8 mouse cellular contexts compared by ENCODE assay signal in genomic region chr4:128883379-128883781, GRCm38 (mm10). TPM values are rescaled to one million over a fixed set of nuclear protein-coding genes. Genes with fewer than 3 reads are reported as not detected.
A peak's percentile ranks its signal among the peaks of the same experiment; 100 is the strongest.
DNase-seq lines count a peak whose midpoint lies in the region; ATAC-seq and TF ChIP-seq lines count a peak whose summit lies in the region.

Gene Trim62, plus strand, starts transcription at chr4:128883580.

- H3K4me2 ChIP-seq in heart, embryonic 13.5 days: peak within 1 kb of the TSS; percentile 100
- peak within 1 kb of the TSS; percentile 99 for H3K4me2 ChIP-seq in kidney, postnatal 0 days (ENCODE audit: low read length)
- peak within 1 kb of the TSS; percentile 88 for H3K4me2 ChIP-seq in liver, embryonic 15.5 days
- H3K4me2 ChIP-seq in neural tube, embryonic 11.5 days (ENCODE audit: low read depth): peak within 1 kb of the TSS; percentile 99
- peak within 1 kb of the TSS; percentile 100 for H3K4me2 ChIP-seq in stomach, postnatal 0 days (replicated peaks; ENCODE audit: low read depth)

- H3ac ChIP-seq in C2C12 (ENCODE audit: control insufficient read depth, insufficient read length, low read depth): peak within 1 kb of the TSS; percentile 70

- peaks cover 25% of the 10 kb centered on the region for H3K27me3 ChIP-seq in C2C12 (ENCODE audit: control insufficient read depth, insufficient read depth, insufficient read length)
- peaks cover 25% of the 10 kb centered on the region for H3K27me3 ChIP-seq in heart, embryonic 13.5 days (replicated peaks)
- H3K27me3 ChIP-seq in kidney, postnatal 0 days (ENCODE audit: insufficient read depth, low read length): no peaks in the 10 kb centered on the region
- H3K27me3 ChIP-seq in liver, embryonic 15.5 days: peaks cover 84% of the 10 kb centered on the region
- no peaks in the 10 kb centered on the region for H3K27me3 ChIP-seq in neural tube, embryonic 11.5 days (ENCODE audit: control insufficient read depth, insufficient read depth, low read length)
- H3K27me3 ChIP-seq in stomach, postnatal 0 days (ENCODE audit: control insufficient read depth, insufficient read depth, low read length): no peaks in the 10 kb centered on the region

- TF ChIP-seq POLR2A in bone marrow, adult 2 months (IDR thresholded peaks at IDR 0.05; ENCODE audit: borderline replicate concordance, control insufficient read depth, low read depth, low read length): no peak

- peak within 1 kb of the TSS; percentile 85 for H3K9ac ChIP-seq in heart, embryonic 13.5 days
- H3K9ac ChIP-seq in kidney, postnatal 0 days (ENCODE audit: low read depth, low read length): peak within 1 kb of the TSS; percentile 67
- H3K9ac ChIP-seq in liver, embryonic 15.5 days: peak within 1 kb of the TSS; percentile 27; the same call in 1 of the 2 replicates
- H3K9ac ChIP-seq in neural tube, embryonic 11.5 days (ENCODE audit: low read length): peak within 1 kb of the TSS; percentile 77
- H3K9ac ChIP-seq in stomach, postnatal 0 days (ENCODE audit: low read length): peak within 1 kb of the TSS; percentile 64

- peak; percentile 75 for ATAC-seq in heart, embryonic 13.5 days (ENCODE audit: extremely low read depth, insufficient number of reproducible peaks, low FRiP score, low TSS enrichment)
- ATAC-seq in kidney, postnatal 0 days (replicated peaks; ENCODE audit: low FRiP score, low read depth): peak; percentile 71
- peak; percentile 65 for ATAC-seq in liver, embryonic 15.5 days (ENCODE audit: insufficient read depth)
- peak; percentile 61 for ATAC-seq in neural tube, embryonic 11.5 days (ENCODE audit: insufficient read depth, low FRiP score, low TSS enrichment)
- peak; percentile 84 for ATAC-seq in stomach, postnatal 0 days (ENCODE audit: low FRiP score, low TSS enrichment)

- no peak for TF ChIP-seq CTCF in C2C12 (IDR thresholded peaks at IDR 0.05; ENCODE audit: control insufficient read depth, insufficient read depth, insufficient read length)
- TF ChIP-seq CTCF in bone marrow, adult 2 months (IDR thresholded peaks at IDR 0.05; ENCODE audit: control insufficient read depth, insufficient read depth, low read length): no peak
- TF ChIP-seq CTCF in kidney, postnatal 0 days (IDR thresholded peaks at IDR 0.05; ENCODE audit: low read depth): peak; percentile 26; the same call in 1 of the 2 replicates
- TF ChIP-seq CTCF in stomach, postnatal 0 days (IDR thresholded peaks at IDR 0.05; ENCODE audit: low read depth): peak; percentile 34; the same call in 1 of the 2 replicates

- peak; percentile 39 for DNase-seq in fibroblast of lung, adult 2 months (ENCODE audit: low read depth)
- DNase-seq in kidney, postnatal 0 days (ENCODE audit: low spot score): peak; percentile 88
- peak; percentile 89 for DNase-seq in neural tube, embryonic 11.5 days (ENCODE audit: low spot score)
- peak; percentile 77 for DNase-seq in stomach, postnatal 0 days (ENCODE audit: low spot score)

- WGBS in bone marrow, adult 2 months: 2% methylated on average over 30 of the region's 37 CpGs
- under 1% methylated on average over 32 of the region's 37 CpGs for WGBS in heart, embryonic 13.5 days
- under 1% methylated on average over 37 of the region's 37 CpGs for WGBS in kidney, postnatal 0 days
- under 1% methylated on average over 35 of the region's 37 CpGs for WGBS in liver, embryonic 15.5 days (ENCODE audit: insufficient replicate concordance)
- WGBS in neural tube, embryonic 11.5 days: under 1% methylated on average over 34 of the region's 37 CpGs
- under 1% methylated on average over 35 of the region's 37 CpGs for WGBS in stomach, postnatal 0 days

- peaks cover 2% of the 10 kb centered on the region for H3K4me1 ChIP-seq in bone marrow, adult 2 months (ENCODE audit: control insufficient read depth, insufficient read depth, low read length)
- H3K4me1 ChIP-seq in heart, embryonic 13.5 days: peaks cover 24% of the 10 kb centered on the region
- 0 out of 2 replicates have a peak, but pooled peaks cover 3% of the 10 kb centered on the region for H3K4me1 ChIP-seq in kidney, postnatal 0 days (replicated peaks; ENCODE audit: insufficient read depth, low read length)
- H3K4me1 ChIP-seq in liver, embryonic 15.5 days (replicated peaks): peaks cover 14% of the 10 kb centered on the region
- peaks cover 12% of the 10 kb centered on the region for H3K4me1 ChIP-seq in neural tube, embryonic 11.5 days (ENCODE audit: control insufficient read depth, insufficient read depth, low read length)
- H3K4me1 ChIP-seq in stomach, postnatal 0 days (replicated peaks; ENCODE audit: control insufficient read depth, insufficient read depth): no peaks in the 10 kb centered on the region; the same call in 1 of the 2 replicates

- no peak for TF ChIP-seq EP300 in stomach, postnatal 0 days (optimal IDR thresholded peaks at IDR 0.05)

- no peaks in the 10 kb centered on the region for H3K79me3 ChIP-seq in C2C12 (ENCODE audit: low read depth)

- no peaks in the 10 kb centered on the region for H3K79me2 ChIP-seq in C2C12 (ENCODE audit: control insufficient read depth, insufficient read depth)

- peak within 1 kb of the TSS; percentile 18 for H3K4me3 ChIP-seq in C2C12 (ENCODE audit: insufficient read depth, poor library complexity, severe bottlenecking)
- peak within 1 kb of the TSS; percentile 62 for H3K4me3 ChIP-seq in bone marrow, adult 2 months (replicated peaks; ENCODE audit: control insufficient read depth, low read depth, low read length)
- H3K4me3 ChIP-seq in heart, embryonic 13.5 days: peak within 1 kb of the TSS; percentile 81
- H3K4me3 ChIP-seq in kidney, postnatal 0 days (replicated peaks; ENCODE audit: low read depth, low read length): peak within 1 kb of the TSS; percentile 68
- H3K4me3 ChIP-seq in liver, embryonic 15.5 days (replicated peaks): peak within 1 kb of the TSS; percentile 60
- H3K4me3 ChIP-seq in neural tube, embryonic 11.5 days (ENCODE audit: low read depth, low read length): peak within 1 kb of the TSS; percentile 79
- H3K4me3 ChIP-seq in stomach, postnatal 0 days (ENCODE audit: low read depth, low read length): peak within 1 kb of the TSS; percentile 67

- H3K36me3 ChIP-seq in C2C12 (ENCODE audit: control insufficient read depth, insufficient read depth): no peaks in the 10 kb centered on the region
- H3K36me3 ChIP-seq in heart, embryonic 13.5 days: peaks cover 9% of the 10 kb centered on the region
- no peaks in the 10 kb centered on the region for H3K36me3 ChIP-seq in kidney, postnatal 0 days (ENCODE audit: insufficient read depth, low read length)
- no peaks in the 10 kb centered on the region for H3K36me3 ChIP-seq in liver, embryonic 15.5 days (replicated peaks)
- H3K36me3 ChIP-seq in neural tube, embryonic 11.5 days (ENCODE audit: control insufficient read depth, insufficient read depth, low read length): no peaks in the 10 kb centered on the region
- no peaks in the 10 kb centered on the region for H3K36me3 ChIP-seq in stomach, postnatal 0 days (ENCODE audit: control insufficient read depth, insufficient read depth, low read length)

- peaks cover 5% of the 10 kb centered on the region for H3K9me3 ChIP-seq in heart, embryonic 13.5 days
- H3K9me3 ChIP-seq in kidney, postnatal 0 days (replicated peaks; ENCODE audit: low read length): no peaks in the 10 kb centered on the region
- no peaks in the 10 kb centered on the region for H3K9me3 ChIP-seq in liver, embryonic 15.5 days (replicated peaks)
- H3K9me3 ChIP-seq in neural tube, embryonic 11.5 days (ENCODE audit: control insufficient read depth, low read length): no peaks in the 10 kb centered on the region
- H3K9me3 ChIP-seq in stomach, postnatal 0 days (ENCODE audit: control insufficient read depth, low read length): no peaks in the 10 kb centered on the region

- no peak within 1 kb of the TSS for H3K27ac ChIP-seq in bone marrow, adult 2 months (ENCODE audit: control insufficient read depth, insufficient read depth, low read depth, low read length, poor library complexity)
- H3K27ac ChIP-seq in heart, embryonic 13.5 days (replicated peaks): peak within 1 kb of the TSS; percentile 54; the same call in 1 of the 2 replicates
- H3K27ac ChIP-seq in kidney, postnatal 0 days: peak within 1 kb of the TSS; percentile 51; the same call in 1 of the 2 replicates
- H3K27ac ChIP-seq in liver, embryonic 15.5 days (replicated peaks): no peak within 1 kb of the TSS
- peak within 1 kb of the TSS; percentile 44; the same call in 1 of the 2 replicates for H3K27ac ChIP-seq in neural tube, embryonic 11.5 days (ENCODE audit: low read depth, low read length)
- H3K27ac ChIP-seq in stomach, postnatal 0 days (replicated peaks): peak within 1 kb of the TSS; percentile 35

TF ChIP-seq in C2C12, 6 proteins besides CTCF, POLR2A, EP300 and RAD21:
- no peak for TF ChIP-seq MYOG (IDR thresholded peaks at IDR 0.05; ENCODE audit: control insufficient read depth, extremely low read depth, insufficient read length)
- TF ChIP-seq FOSL1 (IDR thresholded peaks at IDR 0.05; ENCODE audit: insufficient read depth, low read length, poor library complexity, severe bottlenecking): no peak
- TF ChIP-seq MYOD1 (IDR thresholded peaks at IDR 0.05; ENCODE audit: control insufficient read depth, insufficient read length, low read depth): no peak
- no peak for TF ChIP-seq CEBPB (IDR thresholded peaks at IDR 0.05; ENCODE audit: low read depth)
- TF ChIP-seq USF1 (IDR thresholded peaks at IDR 0.05; ENCODE audit: low read depth): no peak
- TF ChIP-seq MAX (IDR thresholded peaks at IDR 0.05): no peak

RNA-seq across cellular contexts. Expression of gene Trim62, which starts in this region (rescaled TPM):
- 0.87 TPM for polyA plus RNA-seq in C2C12 (2012; fragmentation: generic; extraction: Trizol)
- polyA plus RNA-seq in bone marrow, adult 2 months (2011; ENCODE audit: insufficient read depth, insufficient read length, low replicate concordance, missing spikeins): 0.52 and 1.0 TPM in 2 replicates
- 2.8 and 2.9 TPM in 2 replicates for polyA plus RNA-seq in heart, embryonic 13.5 days (2015; fragmentation: Nextera tagmentation; extraction: Ambion mirVana)
- polyA plus RNA-seq in kidney, postnatal 0 days (2015; fragmentation: Nextera tagmentation; extraction: Ambion mirVana): 5.4 and 6.2 TPM in 2 replicates
- 0.18 and 0.20 TPM in 2 replicates for polyA plus RNA-seq in liver, embryonic 15.5 days (2015; fragmentation: Nextera tagmentation; extraction: Ambion mirVana)
- 20.6 and 21.8 TPM in 2 replicates for polyA plus RNA-seq in neural tube, embryonic 11.5 days (2014; fragmentation: Nextera tagmentation; extraction: Ambion mirVana)
- 2.6 and 3.5 TPM in 2 replicates for polyA plus RNA-seq in stomach, postnatal 0 days (2015; fragmentation: Nextera tagmentation; extraction: Ambion mirVana)

Comparison
In these comparisons a context has a peak if more than half of its experiments do, and no peak if none do; other contexts are left out.
1. Peak in ATAC-seq, H3K4me3 ChIP-seq, H3K9ac ChIP-seq and H3K4me2 ChIP-seq in liver, embryonic 15.5 days; RNA of the gene not detected or under 1 TPM.
2. H3K4me3 ChIP-seq: peak in every context shown above with its lines; median percentile 81 in heart, embryonic 13.5 days; 79 in neural tube, embryonic 11.5 days; 68 in kidney, postnatal 0 days; 67 in stomach, postnatal 0 days; 62 in bone marrow, adult 2 months; 60 in liver, embryonic 15.5 days; 18 in C2C12.
3. CTCF ChIP-seq: peak in kidney, postnatal 0 days (single experiment) and stomach, postnatal 0 days (single experiment); none in C2C12 (single experiment) and bone marrow, adult 2 months (single experiment).
4. H3K27ac ChIP-seq: peak in heart, embryonic 13.5 days (single experiment), kidney, postnatal 0 days (single experiment), neural tube, embryonic 11.5 days (single experiment) and stomach, postnatal 0 days (single experiment); none in bone marrow, adult 2 months (single experiment) and liver, embryonic 15.5 days (single experiment).
5. DNase-seq: peak in every context shown above with its lines; median percentile 89 in neural tube, embryonic 11.5 days; 88 in kidney, postnatal 0 days; 77 in stomach, postnatal 0 days; 39 in fibroblast of lung, adult 2 months.
6. H3K9ac ChIP-seq: peak in every context shown above with its lines; median percentile 85 in heart, embryonic 13.5 days; 77 in neural tube, embryonic 11.5 days; 67 in kidney, postnatal 0 days; 64 in stomach, postnatal 0 days; 27 in liver, embryonic 15.5 days.
7. Peak in every context shown above with its lines, with median percentiles within 50 percentile points of each other: ATAC-seq and H3K4me2 ChIP-seq.